Mouse (Mus musculus) heart, adult 18-20 months (tissue): ENCODE results near the gene Defb19. TPM values are rescaled to one million over a fixed set of nuclear protein-coding genes. Genes with fewer than 3 reads are reported as not detected.

Source experiments
- DNase-seq, 2 experiments: peaks; one replicate each; pipeline ENCODE4 v3.0.0; 2021 to 2022; ENCODE audit warnings: mixed read lengths in 1 of 2
- total RNA-seq, 2 experiments: library from RNA; stranded (reverse); gene quantifications; 2 replicates each; pipeline ENCODE4 v1.2.3; 2021

Defb19 gene
- total RNA-seq, 2 experiments from 2014 or later, result not detected

- peak in 1 of 2 experiments; percentile 22 for DNase-seq
These were observed 6.9 kb upstream of the Defb19 start for GRCm38 (mm10) chr2:152586926-152587560.

- no peak for DNase-seq
These were observed 500 bp upstream of the Defb19 start for GRCm38 (mm10) chr2:152580612-152581011.

- DNase-seq, result peak; percentile 4 to 21
These were observed 6.6 kb downstream of the Defb19 start for GRCm38 (mm10) chr2:152573484-152573883.

GRCm38 (mm10) chr2:152572114-152572794 lies 7.9 kb downstream of the Defb19 start, which contains the start of gene Defb21:
Gene Defb21 (plus strand): TSS chr2:152572744.
- DNase-seq, result no peak

GRCm38 (mm10) chr2:152570313-152570712 lies 9.8 kb downstream of the Defb19 start:
- DNase-seq, result no peak

- DNase-seq, result no peak
These were observed 10.2 kb downstream of the Defb19 start for GRCm38 (mm10) chr2:152569881-152570280.

GRCm38 (mm10) chr2:152569038-152569437 lies 11.1 kb downstream of the Defb19 start, which contains the start of gene Gm17416:
Gene Gm17416 (plus strand): TSS chr2:152569338.
- no peak for DNase-seq

GRCm38 (mm10) chr2:152556655-152557054 lies 23.5 kb downstream of the Defb19 start:
- no peak for DNase-seq

- peak; percentile 35 to 74 for DNase-seq
These were observed 26.2 kb downstream of the Defb19 start for GRCm38 (mm10) chr2:152553774-152554423.

GRCm38 (mm10) chr2:152548124-152548523 lies 32.0 kb downstream of the Defb19 start:
- DNase-seq, result no peak

- peak; percentile 3 to 5 for DNase-seq
These were observed 35.4 kb downstream of the Defb19 start for GRCm38 (mm10) chr2:152544691-152545090.

- DNase-seq, result peak in 1 of 2 experiments; percentile 3
These were observed 36.6 kb downstream of the Defb19 start for GRCm38 (mm10) chr2:152543478-152543877.

GRCm38 (mm10) chr2:152542897-152543296 lies 37.2 kb downstream of the Defb19 start:
- DNase-seq, result no peak

GRCm38 (mm10) chr2:152541979-152542378 lies 38.1 kb downstream of the Defb19 start:
- DNase-seq, result no peak

GRCm38 (mm10) chr2:152539944-152540710 lies 40.0 kb downstream of the Defb19 start, which contains the start of gene Defb29:
Gene Defb29 (minus strand): TSS chr2:152540098.
- no peak for DNase-seq

Other genes with a start within 250 kb of the Defb19 start
- 10 to 100 TPM; 45.8 to 46.9 TPM for gene Rbck1, start 247.7 kb downstream of the Defb19 start, total RNA-seq
- gene Trib3, start 236.3 kb downstream of the Defb19 start, total RNA-seq, result 1 to 10 TPM; 2.8 to 3.8 TPM
- gene Nrsn2, start 203.7 kb downstream of the Defb19 start, total RNA-seq, result not detected
- 1 to 10 TPM; 5.7 to 5.8 TPM for gene Sox12, start 182.2 kb downstream of the Defb19 start, total RNA-seq
- 1 to 10 TPM; 5.0 to 5.8 TPM for gene Zcchc3, start 165.3 kb downstream of the Defb19 start, total RNA-seq
- 1 to 10 TPM; 1.6 to 2.4 TPM for gene 6820408C15Rik, start 164.7 kb downstream of the Defb19 start, total RNA-seq
- not detected for gene Defb23, start 115.7 kb downstream of the Defb19 start, total RNA-seq
- gene Defb20, start 103.2 kb downstream of the Defb19 start, total RNA-seq, result not detected
- not detected for gene Defb22, start 90.2 kb downstream of the Defb19 start, total RNA-seq
- not detected for gene Defb26, start 68.6 kb downstream of the Defb19 start, total RNA-seq
- gene Defb28, start 62.1 kb downstream of the Defb19 start, total RNA-seq, result not detected
- gene Defb29, start 40.2 kb downstream of the Defb19 start, total RNA-seq, result not detected
- not detected for gene Gm17416, start 11.0 kb downstream of the Defb19 start, total RNA-seq
- gene Defb21, start 7.6 kb downstream of the Defb19 start, total RNA-seq, result not detected
- not detected for gene Defb45, start 19.1 kb upstream of the Defb19 start, total RNA-seq
- not detected for gene Defb36, start 24.0 kb upstream of the Defb19 start, total RNA-seq
- gene Defb25, start 42.7 kb upstream of the Defb19 start, total RNA-seq, result not detected
- gene Rem1, start 46.6 kb upstream of the Defb19 start, total RNA-seq, result 1 to 10 TPM; 3.3 to 4.7 TPM
- 10 to 100 TPM; 32.7 to 39.6 TPM for gene H13, start 89.1 kb upstream of the Defb19 start, total RNA-seq
- gene Mcts2, start 106.7 kb upstream of the Defb19 start, total RNA-seq, result 10 to 100 TPM; 15.8 to 16.4 TPM
- gene Id1, start 155.9 kb upstream of the Defb19 start, total RNA-seq, result 10 to 100 TPM; 63.7 to 75.1 TPM
- gene Cox4i2, start 173.9 kb upstream of the Defb19 start, total RNA-seq, result 10 to 100 TPM; 11.9 to 15.2 TPM